Mouse (Mus musculus): ENCODE measurements at regions not wholly inside any gene's neighbourhood (a gene's known extent, or its start where the extent isn't known, plus 50 kb on each side); places are given as distances from the start of the nearest gene placed in this dataset.

DNA sequence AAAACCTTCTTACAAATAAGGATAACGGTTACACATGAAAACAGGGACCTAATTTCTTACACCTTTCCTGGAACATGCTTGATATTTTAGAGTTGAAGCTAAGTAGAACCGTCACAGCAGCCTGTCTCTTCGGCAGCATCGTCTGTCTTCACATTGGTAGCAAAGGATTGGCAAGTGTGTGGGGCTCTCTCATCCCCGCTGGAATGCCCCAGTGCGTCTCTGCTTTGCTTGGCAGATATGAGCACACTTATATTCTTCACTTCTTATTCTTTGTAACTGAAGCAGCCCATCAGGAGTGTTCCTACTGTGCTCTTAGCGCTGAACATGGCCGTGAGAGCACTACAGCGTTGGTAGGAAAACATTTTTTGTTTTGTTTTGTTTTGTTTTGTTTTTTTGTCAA lies 414.1 kb downstream of the Cd109 start:
- Histone ChIP-seq H3K36me3 (ENCODE audit: control insufficient read depth, insufficient read depth, low read length) (no peaks in the 10 kb centered on the region), H3K9me3 (replicated peaks; ENCODE audit: control insufficient read depth, low read length) (no peaks in the 10 kb centered on the region), H3K27ac (ENCODE audit: low read length) (no peak overlapping the region), H3K4me3 (replicated peaks; ENCODE audit: low read length) (no peak overlapping the region), H3K9ac (ENCODE audit: low read length) (no peak overlapping the region), H3K4me2 (ENCODE audit: low read depth, low read length) (no peak overlapping the region), H3K4me1 (ENCODE audit: control insufficient read depth, insufficient read depth, low read length) (no peaks in the 10 kb centered on the region), H3K27me3 (ENCODE audit: control insufficient read depth, insufficient read depth, low read length) (no peaks in the 10 kb centered on the region)
- ATAC-seq (ENCODE audit: insufficient read depth, low FRiP score), result no peak
- 85% methylated on average over 9 of the region's 9 CpGs for WGBS

- Histone ChIP-seq H3K27ac (ENCODE audit: low read length) (no peak overlapping the region), H3K9ac (ENCODE audit: low read length) (no peak overlapping the region), H3K27me3 (ENCODE audit: control insufficient read depth, insufficient read depth, low read length) (no peaks in the 10 kb centered on the region), H3K4me1 (ENCODE audit: control insufficient read depth, insufficient read depth, low read length) (no peaks in the 10 kb centered on the region), H3K9me3 (replicated peaks; ENCODE audit: control insufficient read depth, low read length) (no peaks in the 10 kb centered on the region), H3K4me2 (ENCODE audit: low read depth, low read length) (no peak overlapping the region), H3K36me3 (ENCODE audit: control insufficient read depth, insufficient read depth, low read length) (no peaks in the 10 kb centered on the region), H3K4me3 (replicated peaks; ENCODE audit: low read length) (no peak overlapping the region)
- 55% methylated on average over 2 of the region's 2 CpGs for WGBS
- no peak for ATAC-seq (ENCODE audit: insufficient read depth, low FRiP score)
These were observed 420.3 kb downstream of the Cd109 start for GRCm38 (mm10) chr9:79035677-79036076.

DNA sequence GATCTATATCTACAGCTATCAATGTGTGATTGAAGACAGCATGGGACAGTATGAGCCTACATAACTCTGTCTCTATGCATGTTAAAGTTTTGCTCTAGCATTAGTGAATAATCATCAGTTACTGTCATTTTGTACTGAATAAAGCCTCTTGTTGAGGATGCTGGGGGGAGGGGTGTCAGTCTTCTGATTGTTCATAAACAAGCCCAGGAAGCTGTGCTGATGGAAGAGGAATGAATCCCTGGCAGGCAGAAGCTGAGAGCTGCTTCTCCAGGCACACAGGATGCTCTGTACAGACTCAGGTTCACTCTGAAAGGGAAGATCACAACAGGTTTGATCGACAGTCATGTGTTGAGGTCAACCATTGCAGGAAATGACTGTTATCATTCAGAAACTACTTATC lies 421.7 kb downstream of the Cd109 start:
- H3K27ac ChIP-seq (ENCODE audit: low read length), result no peak overlapping the region; the same call in 1 of the 2 replicates
- H3K9ac ChIP-seq (ENCODE audit: low read length), result no peak overlapping the region
- H3K4me2 ChIP-seq (ENCODE audit: low read depth, low read length), result no peak overlapping the region
- no peaks in the 10 kb centered on the region for H3K36me3 ChIP-seq (ENCODE audit: control insufficient read depth, insufficient read depth, low read length)
- no peak for ATAC-seq (ENCODE audit: insufficient read depth, low FRiP score)
- no peaks in the 10 kb centered on the region for H3K9me3 ChIP-seq (replicated peaks; ENCODE audit: control insufficient read depth, low read length)
- no peaks in the 10 kb centered on the region for H3K4me1 ChIP-seq (ENCODE audit: control insufficient read depth, insufficient read depth, low read length)
- H3K4me3 ChIP-seq (replicated peaks; ENCODE audit: low read length), result no peak overlapping the region
- no peaks in the 10 kb centered on the region for H3K27me3 ChIP-seq (ENCODE audit: control insufficient read depth, insufficient read depth, low read length)
- 34% methylated on average over 1 of the region's 1 CpGs for WGBS

- Histone ChIP-seq H3K27me3 (ENCODE audit: control insufficient read depth, insufficient read depth, low read length) (no peaks in the 10 kb centered on the region), H3K4me1 (ENCODE audit: control insufficient read depth, insufficient read depth, low read length) (no peaks in the 10 kb centered on the region), H3K36me3 (ENCODE audit: control insufficient read depth, insufficient read depth, low read length) (no peaks in the 10 kb centered on the region), H3K27ac (ENCODE audit: low read length) (no peak overlapping the region), H3K9me3 (replicated peaks; ENCODE audit: control insufficient read depth, low read length) (no peaks in the 10 kb centered on the region), H3K9ac (ENCODE audit: low read length) (no peak overlapping the region), H3K4me2 (ENCODE audit: low read depth, low read length) (no peak overlapping the region), H3K4me3 (replicated peaks; ENCODE audit: low read length) (no peak overlapping the region)
- no peak for ATAC-seq (ENCODE audit: insufficient read depth, low FRiP score)
- WGBS, result 82% methylated on average over 4 of the region's 4 CpGs
These were observed 423.6 kb downstream of the Cd109 start for GRCm38 (mm10) chr9:79038971-79039370.

DNA sequence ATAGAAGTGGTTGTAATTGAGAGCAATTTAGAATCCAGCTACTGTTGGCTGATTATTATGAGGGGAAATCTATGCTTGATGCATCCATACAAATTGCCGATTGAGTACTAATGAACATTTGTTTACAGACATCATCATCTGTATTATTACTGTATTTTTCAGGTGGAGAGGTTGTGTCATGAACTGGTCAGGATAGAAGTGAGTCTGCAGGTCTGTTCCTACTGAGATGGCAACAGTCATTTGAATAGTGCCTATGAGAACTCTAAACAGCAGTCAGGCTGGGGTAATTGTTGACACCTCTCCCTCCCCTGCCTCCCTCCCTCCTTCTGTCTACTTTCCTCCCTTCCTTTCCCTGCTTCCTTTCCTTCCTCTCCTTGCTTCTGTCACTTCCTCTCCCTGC lies 429.0 kb downstream of the Cd109 start:
- 95% methylated on average over 1 of the region's 1 CpGs for WGBS
- Histone ChIP-seq H3K27ac (ENCODE audit: low read length) (no peak overlapping the region), H3K4me3 (replicated peaks; ENCODE audit: low read length) (no peak overlapping the region), H3K4me1 (ENCODE audit: control insufficient read depth, insufficient read depth, low read length) (no peaks in the 10 kb centered on the region), H3K9ac (ENCODE audit: low read length) (no peak overlapping the region), H3K4me2 (ENCODE audit: low read depth, low read length) (no peak overlapping the region), H3K36me3 (ENCODE audit: control insufficient read depth, insufficient read depth, low read length) (no peaks in the 10 kb centered on the region), H3K27me3 (ENCODE audit: control insufficient read depth, insufficient read depth, low read length) (no peaks in the 10 kb centered on the region), H3K9me3 (replicated peaks; ENCODE audit: control insufficient read depth, low read length) (no peaks in the 10 kb centered on the region)
- no peak for ATAC-seq (ENCODE audit: insufficient read depth, low FRiP score)

DNA sequence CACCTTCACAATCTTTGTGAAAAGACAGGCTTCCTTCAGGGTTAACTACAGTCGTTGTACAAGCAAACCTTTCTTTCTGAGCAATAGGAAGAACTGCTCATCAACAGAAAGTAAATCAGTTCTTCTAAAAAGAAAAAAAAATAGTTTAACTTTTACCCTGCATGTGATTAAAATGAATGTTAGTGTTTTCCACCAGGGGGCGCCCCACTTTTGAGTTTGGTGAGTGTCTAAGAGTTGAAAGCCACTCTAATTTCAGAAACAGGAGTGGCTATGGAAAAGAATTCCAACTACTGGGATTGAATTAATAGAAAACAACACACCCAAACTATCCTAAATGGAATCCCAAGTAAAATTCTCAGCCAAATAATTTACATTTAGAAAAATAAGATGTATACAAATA lies 430.0 kb downstream of the Cd109 start:
- H3K36me3 ChIP-seq (ENCODE audit: control insufficient read depth, insufficient read depth, low read length), result no peaks in the 10 kb centered on the region
- no peak overlapping the region for H3K4me2 ChIP-seq (ENCODE audit: low read depth, low read length)
- H3K27me3 ChIP-seq (ENCODE audit: control insufficient read depth, insufficient read depth, low read length), result no peaks in the 10 kb centered on the region
- H3K9me3 ChIP-seq (replicated peaks; ENCODE audit: control insufficient read depth, low read length), result no peaks in the 10 kb centered on the region
- H3K9ac ChIP-seq (ENCODE audit: low read length), result no peak overlapping the region
- WGBS, result 9% methylated on average over 2 of the region's 2 CpGs
- no peaks in the 10 kb centered on the region for H3K4me1 ChIP-seq (ENCODE audit: control insufficient read depth, insufficient read depth, low read length)
- ATAC-seq (ENCODE audit: insufficient read depth, low FRiP score), result no peak
- no peak overlapping the region for H3K27ac ChIP-seq (ENCODE audit: low read length)
- H3K4me3 ChIP-seq (replicated peaks; ENCODE audit: low read length), result no peak overlapping the region

DNA sequence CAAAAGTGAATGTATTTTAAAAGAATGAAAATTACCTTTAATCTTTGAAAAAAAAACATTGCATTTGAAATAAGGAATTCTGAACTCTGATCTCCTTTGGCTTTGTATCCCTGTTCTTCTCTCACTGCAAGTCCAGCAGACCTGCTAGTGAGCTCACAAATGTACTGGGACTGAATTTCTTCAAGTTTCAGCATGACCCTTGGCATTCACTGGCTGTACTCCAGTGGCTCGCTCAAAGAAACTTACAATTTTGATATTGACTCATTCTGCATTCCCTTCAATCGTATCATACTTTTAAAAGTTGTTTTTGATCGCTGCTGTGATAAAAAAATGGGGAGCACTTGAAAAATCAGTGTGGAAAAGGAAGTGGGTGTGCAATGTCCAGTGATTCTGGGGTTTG lies 456.6 kb downstream of the Cd109 start:
- no peaks in the 10 kb centered on the region for H3K4me1 ChIP-seq (ENCODE audit: control insufficient read depth, insufficient read depth, low read length)
- H3K27me3 ChIP-seq (ENCODE audit: control insufficient read depth, insufficient read depth, low read length), result no peaks in the 10 kb centered on the region
- WGBS, result 69% methylated on average over 3 of the region's 3 CpGs
- H3K4me2 ChIP-seq (ENCODE audit: low read depth, low read length), result no peak overlapping the region
- no peak overlapping the region for H3K4me3 ChIP-seq (replicated peaks; ENCODE audit: low read length)
- H3K9me3 ChIP-seq (replicated peaks; ENCODE audit: control insufficient read depth, low read length), result no peaks in the 10 kb centered on the region
- no peak for ATAC-seq (ENCODE audit: insufficient read depth, low FRiP score)
- no peaks in the 10 kb centered on the region for H3K36me3 ChIP-seq (ENCODE audit: control insufficient read depth, insufficient read depth, low read length)
- no peak overlapping the region for H3K27ac ChIP-seq (ENCODE audit: low read length)
- H3K9ac ChIP-seq (ENCODE audit: low read length), result no peak overlapping the region

DNA sequence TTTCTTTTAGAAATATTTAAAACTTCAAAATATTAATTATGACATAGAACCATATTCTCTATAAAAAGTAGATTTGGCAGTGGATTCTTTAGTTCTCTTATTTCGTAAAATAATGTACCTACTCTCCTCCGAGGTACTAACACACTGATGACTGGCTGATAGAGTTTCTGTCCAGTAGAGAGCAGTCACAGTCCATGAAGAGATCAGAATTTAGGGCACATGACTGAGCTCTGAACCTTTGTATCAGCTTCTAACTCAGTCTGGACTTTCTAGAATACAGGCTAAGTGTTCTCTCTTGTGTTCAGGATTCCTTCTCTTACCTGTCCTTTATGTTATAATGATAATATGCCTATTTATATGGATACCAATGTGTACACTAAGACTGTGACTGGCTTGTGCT lies 494.3 kb downstream of the Cd109 start:
- Histone ChIP-seq H3K4me3 (replicated peaks; ENCODE audit: low read length) (no peak overlapping the region), H3K9me3 (replicated peaks; ENCODE audit: control insufficient read depth, low read length) (no peaks in the 10 kb centered on the region), H3K4me2 (ENCODE audit: low read depth, low read length) (no peak overlapping the region), H3K4me1 (ENCODE audit: control insufficient read depth, insufficient read depth, low read length) (no peaks in the 10 kb centered on the region), H3K36me3 (ENCODE audit: control insufficient read depth, insufficient read depth, low read length) (no peaks in the 10 kb centered on the region), H3K9ac (ENCODE audit: low read length) (no peak overlapping the region), H3K27ac (ENCODE audit: low read length) (no peak overlapping the region), H3K27me3 (ENCODE audit: control insufficient read depth, insufficient read depth, low read length) (no peaks in the 10 kb centered on the region)
- no peak for ATAC-seq (ENCODE audit: insufficient read depth, low FRiP score)
- WGBS, result 64% methylated on average over 2 of the region's 2 CpGs

DNA sequence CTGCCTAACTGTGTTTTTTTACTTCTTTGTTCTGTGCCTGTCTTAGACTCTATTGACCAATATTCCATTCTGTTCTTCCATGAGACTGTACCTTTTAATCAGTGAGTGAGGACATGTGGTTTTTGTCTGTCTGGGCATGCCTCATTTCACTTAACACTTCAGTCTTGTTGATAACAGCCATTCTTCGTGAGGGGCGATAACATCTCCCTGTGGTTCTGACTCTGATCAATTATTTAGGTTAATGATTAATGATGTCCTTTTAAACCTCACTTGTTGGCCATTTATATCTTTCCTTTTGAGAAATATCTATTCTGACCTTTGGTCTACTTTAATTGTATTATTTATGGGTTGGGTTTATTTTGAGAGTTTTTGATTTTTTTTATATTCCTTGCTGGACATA lies 496.0 kb downstream of the Cd109 start:
- ATAC-seq (ENCODE audit: insufficient read depth, low FRiP score), result no peak
- no peaks in the 10 kb centered on the region for H3K4me1 ChIP-seq (ENCODE audit: control insufficient read depth, insufficient read depth, low read length)
- no peak overlapping the region for H3K4me2 ChIP-seq (ENCODE audit: low read depth, low read length)
- H3K9ac ChIP-seq (ENCODE audit: low read length), result no peak overlapping the region
- H3K4me3 ChIP-seq (replicated peaks; ENCODE audit: low read length), result no peak overlapping the region
- no peaks in the 10 kb centered on the region for H3K9me3 ChIP-seq (replicated peaks; ENCODE audit: control insufficient read depth, low read length)
- H3K36me3 ChIP-seq (ENCODE audit: control insufficient read depth, insufficient read depth, low read length), result no peaks in the 10 kb centered on the region
- WGBS, result 42% methylated on average over 2 of the region's 2 CpGs
- H3K27me3 ChIP-seq (ENCODE audit: control insufficient read depth, insufficient read depth, low read length), result no peaks in the 10 kb centered on the region
- H3K27ac ChIP-seq (ENCODE audit: low read length), result no peak overlapping the region

DNA sequence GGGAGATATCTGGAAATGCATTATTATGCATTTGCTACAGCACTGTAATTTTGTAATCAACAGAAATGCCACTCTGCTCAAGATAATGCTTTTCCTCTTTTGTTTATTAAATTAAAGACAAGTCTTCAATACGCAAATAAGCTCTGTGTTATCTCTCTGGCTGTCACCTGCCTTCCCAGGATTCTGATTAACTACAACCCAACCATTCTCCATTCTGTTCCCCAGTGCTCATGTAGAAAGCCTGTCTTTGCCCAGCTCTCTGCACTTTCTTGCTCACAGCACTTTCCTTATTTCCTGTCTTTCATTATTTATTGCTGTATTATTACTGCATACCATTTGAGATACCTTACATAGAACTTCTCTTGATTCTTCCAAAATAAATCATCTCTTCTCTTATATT lies 525.6 kb downstream of the Cd109 start:
- no peaks in the 10 kb centered on the region for H3K36me3 ChIP-seq (ENCODE audit: control insufficient read depth, insufficient read depth, low read length)
- H3K4me2 ChIP-seq (ENCODE audit: low read depth, low read length), result no peak overlapping the region
- no peak overlapping the region for H3K9ac ChIP-seq (ENCODE audit: low read length)
- no peaks in the 10 kb centered on the region for H3K4me1 ChIP-seq (ENCODE audit: control insufficient read depth, insufficient read depth, low read length)
- no peaks in the 10 kb centered on the region for H3K27me3 ChIP-seq (ENCODE audit: control insufficient read depth, insufficient read depth, low read length)
- no peaks in the 10 kb centered on the region for H3K9me3 ChIP-seq (replicated peaks; ENCODE audit: control insufficient read depth, low read length)
- ATAC-seq (ENCODE audit: insufficient read depth, low FRiP score), result no peak
- no peak overlapping the region for H3K27ac ChIP-seq (ENCODE audit: low read length)
- H3K4me3 ChIP-seq (replicated peaks; ENCODE audit: low read length), result no peak overlapping the region
- WGBS, result 46% methylated on average over 1 of the region's 1 CpGs
